Mouse (Mus musculus) thymus, postnatal 14 days (tissue): ENCODE results near the gene Erlin1.

Experiments
- DNase-seq: peaks from one replicate; pipeline ENCODE4 v3.0.0; 2021

Erlin1 gene

GRCm38 (mm10) chr19:44055173-44055826, 14.3 kb downstream of the Erlin1 start:
- DNase-seq: no peak

- DNase-seq: no peak
These were observed 19.2 kb downstream of the Erlin1 start for GRCm38 (mm10) chr19:44050388-44050787.

GRCm38 (mm10) chr19:44049282-44049681, 20.3 kb downstream of the Erlin1 start:
- no peak for DNase-seq

- DNase-seq: no peak
These were observed 23.7 kb downstream of the Erlin1 start for GRCm38 (mm10) chr19:44045847-44046246.

- DNase-seq: no peak
These were observed 27.5 kb downstream of the Erlin1 start for GRCm38 (mm10) chr19:44042121-44042520.

- no peak for DNase-seq
These were observed 36.2 kb downstream of the Erlin1 start for GRCm38 (mm10) chr19:44033396-44033795.

- DNase-seq: no peak
These were observed 37.4 kb downstream of the Erlin1 start for GRCm38 (mm10) chr19:44032046-44032744.

GRCm38 (mm10) chr19:44030024-44030423, 39.6 kb downstream of the Erlin1 start:
- no peak for DNase-seq

GRCm38 (mm10) chr19:44028972-44029371, 40.6 kb downstream of the Erlin1 start, which contains the start of gene Cyp2c23:
Gene Cyp2c23, minus strand, starts transcription at chr19:44029208.
- no peak for DNase-seq

GRCm38 (mm10) chr19:44026956-44027530, 42.5 kb downstream of the Erlin1 start:
- DNase-seq: no peak

GRCm38 (mm10) chr19:44024921-44025585, 44.5 kb downstream of the Erlin1 start:
- DNase-seq: no peak

- peak; percentile 38 for DNase-seq
These were observed 46.5 kb downstream of the Erlin1 start for GRCm38 (mm10) chr19:44023066-44023465.

GRCm38 (mm10) chr19:44021502-44021901, 48.1 kb downstream of the Erlin1 start:
- DNase-seq: no peak

- no peak for DNase-seq
These were observed 49.8 kb downstream of the Erlin1 start for GRCm38 (mm10) chr19:44019739-44020138.

GRCm38 (mm10) chr19:44013862-44014261, 55.7 kb downstream of the Erlin1 start:
- DNase-seq: no peak

GRCm38 (mm10) chr19:44008784-44009183, 60.8 kb downstream of the Erlin1 start:
- no peak for DNase-seq

GRCm38 (mm10) chr19:44007186-44007585, 62.4 kb downstream of the Erlin1 start:
- no peak for DNase-seq

- DNase-seq: no peak
These were observed 64.6 kb downstream of the Erlin1 start for GRCm38 (mm10) chr19:44005025-44005424.

GRCm38 (mm10) chr19:44004261-44004660, 65.3 kb downstream of the Erlin1 start:
- no peak for DNase-seq

- no peak for DNase-seq
These were observed 68.9 kb downstream of the Erlin1 start for GRCm38 (mm10) chr19:44000720-44001119.

- DNase-seq: no peak
These were observed 69.5 kb downstream of the Erlin1 start for GRCm38 (mm10) chr19:44000061-44000460.

- DNase-seq: no peak
These were observed 70.6 kb downstream of the Erlin1 start for GRCm38 (mm10) chr19:43998802-43999527.

- DNase-seq: no peak
These were observed 71.5 kb downstream of the Erlin1 start for GRCm38 (mm10) chr19:43998101-43998500.
